Mouse (Mus musculus) heart, embryonic 16.5 days (tissue): ENCODE measurements around the gene Ncf2. TPM values are rescaled to one million over a fixed set of nuclear protein-coding genes. Genes with fewer than 3 reads are reported as not detected.
A peak's percentile ranks its signal among the peaks of the same experiment; 100 is the strongest.

Source experiments
- ATAC-seq: fragments of 200-750 bp; cut with Nextera tagmentation; replicated peaks from 2 replicates; pipeline ENCODE4 v1.8.0; 2017; ENCODE audit warnings: moderate number of reproducible peaks; ENCODE audit not compliant: insufficient read depth, low FRiP score; ENCODE audit errors: extremely low read depth
- H3K27ac ChIP-seq: fragments of 300-500 bp; sonication (generic); 2 replicates; pipeline ENCODE4 v1.5.1; 2014; ENCODE audit warnings: mild to moderate bottlenecking, low read length, control low read depth, moderate library complexity
- H3K27me3 ChIP-seq: fragments of 300-500 bp; sonication (generic); 2 replicates; pipeline ENCODE4 v1.6.1; 2014; ENCODE audit warnings: low read length, mixed read lengths; ENCODE audit not compliant: control insufficient read depth, insufficient read depth
- H3K36me3 ChIP-seq: fragments of 300-500 bp; sonication (generic); 2 replicates; pipeline ENCODE4 v1.6.1; 2014; ENCODE audit not compliant: control insufficient read depth, insufficient read depth
- H3K4me1 ChIP-seq: fragments of 300-500 bp; sonication (generic); 2 replicates; pipeline ENCODE4 v1.6.1; 2014; ENCODE audit warnings: low read length, mixed read lengths; ENCODE audit not compliant: control insufficient read depth, insufficient read depth
- H3K4me2 ChIP-seq: fragments of 300-500 bp; sonication (generic); 2 replicates; pipeline ENCODE4 v1.6.1; 2014; ENCODE audit warnings: low read depth, mild to moderate bottlenecking, control low read depth, low read length
- H3K4me3 ChIP-seq: fragments of 300-500 bp; sonication (generic); 2 replicates; pipeline ENCODE4 v1.5.1; 2014; ENCODE audit warnings: mild to moderate bottlenecking, control low read depth, low read length
- H3K9ac ChIP-seq: fragments of 300-500 bp; sonication (generic); 2 replicates; pipeline ENCODE4 v1.6.1; 2014; ENCODE audit warnings: low read length, control low read depth
- H3K9me3 ChIP-seq: fragments of 300-500 bp; sonication (generic); replicated peaks from 2 replicates; pipeline ENCODE4 v1.6.1; 2016; ENCODE audit warnings: low read length; ENCODE audit not compliant: control insufficient read depth
- WGBS: fragments of 180-500 bp; shearing (Covaris S2); extraction: QIAGEN DNeasy Blood & Tissue Kit; methylation state at CpG from one replicate; pipeline ENCODE4 v1.1.7; 2014; 5-methylcytosine and 5-hydroxymethylcytosine counted together
- polyA plus RNA-seq: library from polyadenylated mRNA; unstranded; fragments of >200 nt; fragmentation: Nextera tagmentation; extraction: Ambion mirVana; gene quantifications from 2 replicates; pipeline ENCODE4 v1.2.1, GENCODE M21; 2015

The Ncf2 gene
- polyA plus RNA-seq, 1 experiment from 2014 or later: 6.1 TPM

DNA sequence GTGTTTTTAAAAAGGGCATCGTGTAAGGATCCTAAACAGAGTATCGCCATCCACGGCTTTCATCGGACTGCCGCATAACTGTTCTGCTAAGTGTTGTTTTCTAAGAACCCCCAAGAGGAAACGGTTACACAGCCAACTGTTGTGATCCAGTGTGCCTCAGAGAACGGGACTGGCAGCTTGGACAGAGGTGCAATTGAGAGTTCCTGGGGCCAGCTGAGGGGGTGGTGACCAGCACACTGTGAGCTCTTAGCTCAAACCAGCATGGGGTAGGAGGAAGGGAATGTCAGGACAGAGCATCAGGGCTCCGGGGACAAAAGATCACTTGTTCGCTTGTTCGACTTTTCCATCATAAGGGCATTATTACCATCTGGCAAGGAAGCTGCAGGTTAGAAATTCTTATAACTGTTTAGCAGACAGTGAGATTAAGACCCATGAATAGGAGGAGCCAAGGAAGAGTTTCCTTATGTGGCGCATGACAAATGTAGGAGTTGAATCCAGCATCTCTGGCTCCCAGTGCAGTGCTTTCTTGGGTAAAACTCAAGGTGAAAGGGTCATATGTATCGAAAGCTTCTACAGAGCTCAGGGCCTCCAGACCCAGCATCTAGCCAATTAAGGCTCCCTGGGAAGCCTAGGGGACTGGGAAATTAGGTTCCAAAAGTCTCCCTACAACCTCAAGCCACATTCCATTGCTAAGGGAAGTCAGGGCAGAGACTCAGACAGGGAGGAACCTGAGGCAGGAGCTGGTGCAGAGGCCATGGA, 7.1 kb upstream of the Ncf2 start:
- 66% methylated on average over 12 of the region's 12 CpGs for WGBS
- ATAC-seq: no peak
- H3K9ac ChIP-seq: no peak overlapping the region
- no peak overlapping the region for H3K4me3 ChIP-seq
- no peaks in the 10 kb centered on the region for H3K36me3 ChIP-seq
- peaks cover 12% of the 10 kb centered on the region for H3K4me1 ChIP-seq
- H3K27me3 ChIP-seq: no peaks in the 10 kb centered on the region
- H3K27ac ChIP-seq: no peak overlapping the region
- peaks cover 3% of the 10 kb centered on the region; the same call in 1 of the 2 replicates for H3K9me3 ChIP-seq
- no peak overlapping the region for H3K4me2 ChIP-seq

DNA sequence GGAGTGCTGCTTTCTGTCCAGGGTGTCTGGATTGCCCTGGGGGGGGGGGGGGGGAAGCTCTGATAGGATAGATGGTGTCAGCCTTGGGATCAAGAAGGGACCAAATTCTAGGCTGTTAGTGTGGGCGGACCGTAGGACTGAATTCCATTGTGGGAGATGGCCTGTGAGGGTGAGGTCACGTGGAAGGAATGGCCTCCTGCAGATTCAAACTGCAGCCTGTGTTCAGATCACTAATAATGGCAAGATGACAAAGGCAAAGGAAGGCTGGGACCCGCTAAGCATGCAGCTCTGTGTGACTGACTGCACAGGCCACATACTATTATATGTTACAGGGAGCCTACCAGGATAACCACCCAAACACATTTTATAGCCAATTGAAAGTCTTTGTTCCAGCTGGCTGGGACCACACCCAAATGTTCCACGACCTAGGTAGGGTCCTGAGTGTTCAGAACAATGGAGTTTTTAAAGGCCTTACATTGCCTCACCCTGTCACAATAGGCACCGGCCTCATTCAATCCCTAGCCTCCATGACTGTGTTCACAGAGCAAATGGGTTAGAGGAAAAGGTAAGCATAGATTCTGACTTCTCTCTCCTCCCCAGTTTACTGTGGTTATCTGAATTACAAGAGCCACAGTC, 6.4 kb upstream of the Ncf2 start:
- Histone ChIP-seq H3K4me2 (no peak overlapping the region), H3K4me1 (peaks cover 12% of the 10 kb centered on the region), H3K36me3 (no peaks in the 10 kb centered on the region), H3K4me3 (no peak overlapping the region), H3K9ac (no peak overlapping the region), H3K27ac (no peak overlapping the region), H3K27me3 (no peaks in the 10 kb centered on the region), H3K9me3 (peaks cover 3% of the 10 kb centered on the region; the same call in 1 of the 2 replicates)
- ATAC-seq: no peak
- 69% methylated on average over 6 of the region's 6 CpGs for WGBS

DNA sequence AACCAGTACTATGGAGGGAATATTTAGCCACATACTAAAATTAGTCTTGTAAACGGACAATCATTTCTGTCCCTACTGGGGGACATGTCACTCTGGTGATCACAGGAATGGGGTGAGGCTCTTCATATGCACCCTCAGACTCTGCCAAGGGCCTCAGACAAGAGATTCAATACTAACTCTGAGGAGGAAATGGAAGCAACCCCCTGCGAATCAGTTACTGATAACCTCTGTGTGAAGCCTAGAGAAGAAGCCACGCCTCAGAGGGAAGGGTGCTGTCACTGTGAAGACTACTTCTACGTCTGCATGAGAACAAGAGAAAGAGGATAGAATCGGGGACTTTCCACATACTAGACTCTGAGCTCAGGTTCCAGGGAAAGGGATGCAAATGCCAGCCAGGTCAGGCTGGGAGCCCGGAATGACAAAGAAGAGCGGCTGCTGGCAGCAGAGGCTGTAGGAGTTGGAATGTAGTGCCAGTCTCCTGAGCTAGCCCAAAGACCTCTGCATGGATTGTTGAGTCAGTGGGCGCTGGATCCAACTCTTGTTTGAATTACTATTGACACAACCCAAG, 4.2 kb upstream of the Ncf2 start:
- no peak overlapping the region for H3K4me3 ChIP-seq
- H3K27me3 ChIP-seq: no peaks in the 10 kb centered on the region
- H3K27ac ChIP-seq: no peak overlapping the region
- peaks cover 11% of the 10 kb centered on the region for H3K4me1 ChIP-seq
- WGBS: 52% methylated on average over 8 of the region's 8 CpGs
- no peak for ATAC-seq
- H3K36me3 ChIP-seq: no peaks in the 10 kb centered on the region
- H3K9ac ChIP-seq: no peak overlapping the region
- H3K9me3 ChIP-seq: peaks cover 3% of the 10 kb centered on the region; the same call in 1 of the 2 replicates
- no peak overlapping the region for H3K4me2 ChIP-seq

DNA sequence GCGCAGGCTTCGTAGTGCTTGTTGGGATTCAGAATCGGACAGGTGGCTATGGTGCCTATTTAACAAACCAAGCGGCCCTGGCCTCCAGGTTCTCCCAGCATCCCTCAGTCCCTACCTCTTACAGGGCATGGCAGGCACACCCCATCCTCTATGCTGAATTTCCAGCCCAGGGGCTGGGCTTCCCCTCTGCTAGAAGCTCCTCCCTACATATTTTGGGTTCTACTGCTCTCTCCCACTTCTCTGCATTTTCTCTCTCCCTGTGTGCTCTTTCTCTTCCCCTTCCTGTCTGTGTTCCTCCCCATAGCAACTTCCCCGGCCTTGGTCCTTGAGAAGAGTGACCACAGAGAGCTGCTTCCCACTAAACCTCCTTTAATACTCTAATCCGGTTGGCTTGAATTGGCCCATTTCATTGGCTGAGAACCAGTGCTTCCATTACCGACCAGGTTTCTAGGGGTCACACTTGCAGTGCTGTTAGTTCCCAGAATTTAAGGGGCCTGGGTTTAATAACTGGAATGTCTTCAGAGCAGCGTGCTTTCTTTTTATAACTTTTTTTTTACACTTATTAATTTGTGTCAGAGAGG, 3.2 kb upstream of the Ncf2 start:
- Histone ChIP-seq H3K4me1 (peaks cover 3% of the 10 kb centered on the region; the same call in 1 of the 2 replicates), H3K27me3 (no peaks in the 10 kb centered on the region), H3K9me3 (peaks cover 2% of the 10 kb centered on the region; the same call in 1 of the 2 replicates), H3K4me3 (no peak overlapping the region), H3K36me3 (no peaks in the 10 kb centered on the region), H3K27ac (no peak overlapping the region), H3K4me2 (no peak overlapping the region), H3K9ac (no peak overlapping the region)
- ATAC-seq: no peak
- 75% methylated on average over 8 of the region's 8 CpGs for WGBS

DNA sequence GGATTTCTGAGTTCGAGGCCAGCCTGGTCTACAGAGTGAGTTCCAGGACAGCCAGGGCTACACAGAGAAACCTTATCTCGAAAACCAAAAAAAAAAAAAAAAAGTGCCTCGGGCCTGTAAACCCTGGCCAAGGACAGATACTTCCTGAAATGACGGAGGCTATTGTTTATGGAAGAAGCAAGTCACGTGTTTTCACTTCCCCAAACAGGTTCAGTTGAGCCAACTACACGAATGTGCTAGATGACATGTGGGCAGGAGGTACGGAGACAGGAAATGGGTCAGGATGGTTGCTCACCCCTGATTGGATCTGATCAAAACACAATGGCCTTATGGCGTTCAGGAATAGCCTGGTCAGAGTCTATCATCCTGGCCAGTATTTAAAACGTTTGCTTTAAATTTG, 1.9 kb upstream of the Ncf2 start:
- Histone ChIP-seq H3K27me3 (no peaks in the 10 kb centered on the region), H3K27ac (peak overlapping the region; percentile 57), H3K9me3 (no peaks in the 10 kb centered on the region), H3K4me1 (peaks cover 3% of the 10 kb centered on the region; the same call in 1 of the 2 replicates), H3K4me2 (no peak overlapping the region), H3K9ac (no peak overlapping the region), H3K4me3 (no peak overlapping the region), H3K36me3 (no peaks in the 10 kb centered on the region)
- WGBS: 57% methylated on average over 9 of the region's 9 CpGs
- ATAC-seq: peak; percentile 50; the same call in 1 of the 2 replicates

DNA sequence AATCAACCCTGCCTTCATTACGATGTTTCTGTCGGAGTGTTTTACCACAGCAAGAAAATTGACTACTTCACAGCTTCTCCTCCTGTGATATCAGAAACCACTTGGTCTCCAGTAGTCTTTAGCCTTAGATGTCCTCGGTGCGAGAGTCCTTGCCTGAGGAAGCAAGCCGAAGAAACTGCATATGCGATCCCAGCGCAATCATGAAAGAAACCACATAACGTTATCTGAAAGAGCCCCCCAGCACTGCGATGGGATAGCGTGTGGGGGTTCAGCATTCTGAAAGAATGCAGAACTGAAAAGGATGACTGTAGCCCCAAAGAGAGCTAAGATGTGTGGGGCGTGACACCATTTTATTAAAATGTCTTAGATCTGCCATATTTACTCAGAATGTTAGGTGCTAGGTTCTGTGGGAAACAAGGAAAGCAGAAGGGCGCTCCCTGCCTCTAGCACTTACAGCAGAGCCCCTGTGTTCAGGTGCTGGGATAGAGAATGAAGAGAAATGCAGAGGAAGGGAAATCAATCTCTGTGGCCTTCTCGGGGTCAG, 711 bp downstream of the Ncf2 start:
- ATAC-seq: no peak
- Histone ChIP-seq H3K9ac (no peak overlapping the region), H3K9me3 (no peaks in the 10 kb centered on the region), H3K27me3 (no peaks in the 10 kb centered on the region), H3K4me2 (no peak overlapping the region), H3K4me3 (no peak overlapping the region), H3K4me1 (peaks cover 3% of the 10 kb centered on the region; the same call in 1 of the 2 replicates), H3K36me3 (no peaks in the 10 kb centered on the region), H3K27ac (peak overlapping the region; percentile 1; the same call in 1 of the 2 replicates)
- WGBS: 82% methylated on average over 13 of the region's 13 CpGs

DNA sequence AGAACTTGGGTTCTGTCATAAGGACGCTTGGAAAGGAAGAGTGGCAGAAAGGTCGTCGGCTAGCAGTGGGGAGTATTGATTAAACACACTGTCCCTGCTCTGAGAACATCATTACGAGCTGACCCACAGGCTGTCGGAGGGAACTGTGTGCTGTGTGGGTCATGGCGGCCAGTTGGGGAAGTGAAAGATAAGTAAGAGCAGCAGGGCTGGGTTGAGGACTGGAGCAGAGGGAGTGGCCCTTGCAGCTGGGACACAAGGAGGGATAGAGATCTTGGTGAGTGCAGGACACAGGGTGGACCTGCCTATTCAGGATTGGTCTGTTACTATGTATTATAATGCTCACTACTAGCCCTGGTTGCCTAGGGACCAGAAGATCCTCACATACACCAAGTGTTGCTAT, 4.9 kb downstream of the Ncf2 start:
- ATAC-seq: no peak
- no peak overlapping the region for H3K27ac ChIP-seq
- peaks cover under 1% of the 10 kb centered on the region; the same call in 1 of the 2 replicates for H3K4me1 ChIP-seq
- H3K9me3 ChIP-seq: no peaks in the 10 kb centered on the region
- WGBS: 70% methylated on average over 6 of the region's 6 CpGs
- H3K4me3 ChIP-seq: no peak overlapping the region
- H3K36me3 ChIP-seq: no peaks in the 10 kb centered on the region
- no peaks in the 10 kb centered on the region for H3K27me3 ChIP-seq
- H3K9ac ChIP-seq: no peak overlapping the region
- no peak overlapping the region for H3K4me2 ChIP-seq

DNA sequence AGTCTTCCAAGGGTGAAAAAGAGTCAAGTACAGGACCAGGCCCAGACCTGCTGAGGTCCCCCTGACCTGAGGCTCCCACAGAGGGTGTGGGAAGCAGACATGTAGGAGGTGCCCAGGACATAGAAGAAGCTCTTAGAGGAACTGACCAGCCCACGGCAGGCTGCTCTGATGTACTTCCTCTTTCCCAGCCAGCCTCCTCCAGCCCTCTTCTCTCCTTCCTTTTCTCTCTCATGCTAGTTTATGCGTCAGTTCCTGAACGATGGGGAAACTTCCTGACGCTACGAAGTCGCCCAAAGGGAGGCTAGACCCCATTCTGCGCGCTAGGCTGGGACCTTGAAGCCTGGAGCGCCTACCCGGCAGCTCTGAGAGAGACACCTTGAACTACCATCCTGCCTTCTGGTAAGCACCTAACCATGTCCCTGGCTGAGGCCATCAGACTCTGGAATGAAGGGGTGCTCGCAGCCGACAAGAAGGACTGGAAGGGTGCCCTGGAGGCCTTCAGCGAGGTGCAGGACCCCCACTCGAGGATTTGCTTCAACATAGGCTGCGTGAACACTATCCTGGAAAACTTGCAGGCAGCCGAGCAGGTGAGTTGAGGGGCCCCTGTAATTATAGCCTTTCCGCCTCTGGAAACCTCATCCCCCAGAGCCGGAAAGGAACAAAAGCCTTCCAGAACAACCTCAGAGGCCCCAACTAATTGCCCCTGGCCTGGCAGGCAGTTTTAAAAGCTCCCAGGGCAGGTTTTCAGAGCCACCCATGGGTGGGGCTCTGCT, 7.8 kb downstream of the Ncf2 start:
- peak overlapping the region; percentile 37 for H3K27ac ChIP-seq
- H3K36me3 ChIP-seq: no peaks in the 10 kb centered on the region
- WGBS: 69% methylated on average over 18 of the region's 18 CpGs
- peak overlapping the region; percentile 11; the same call in 1 of the 2 replicates for H3K4me3 ChIP-seq
- H3K4me1 ChIP-seq: no peaks in the 10 kb centered on the region
- ATAC-seq: no peak; the same call in 1 of the 2 replicates
- peak overlapping the region; percentile 11; the same call in 1 of the 2 replicates for H3K9ac ChIP-seq
- H3K4me2 ChIP-seq: 0 out of 2 replicates have a peak overlapping the region, but pooled peaks have one; percentile 20
- H3K27me3 ChIP-seq: no peaks in the 10 kb centered on the region
- H3K9me3 ChIP-seq: no peaks in the 10 kb centered on the region
